Mouse (Mus musculus) kidney, adult 2 months (tissue): ENCODE data around the gene Snapc3. TPM values are rescaled to one million over a fixed set of nuclear protein-coding genes. Genes with fewer than 3 reads are reported as not detected.
"Not testable (repeated sequence)": the region's sequence is repeated elsewhere in the genome, so short reads cannot be mapped to it uniquely, and the experiment has no call there.

Source experiments
- DNase-seq: peaks from one replicate; pipeline ENCODE4 v3.0.0; 2021
- H3K27ac ChIP-seq: fragments of 200-500 bp; 2 replicates; pipeline ENCODE4 v1.5.1; 2012; ENCODE audit warnings: low read depth, low read length, control low read depth, inconsistent platforms; ENCODE audit not compliant: insufficient read depth
- H3K27me3 ChIP-seq: fragments of 200-500 bp; replicated peaks from 2 replicates; pipeline ENCODE4 v1.6.1; 2012; ENCODE audit warnings: mild to moderate bottlenecking, moderate library complexity, low read length, inconsistent platforms; ENCODE audit not compliant: control insufficient read depth, insufficient read depth
- H3K36me3 ChIP-seq: fragments of 200-500 bp; 2 replicates; pipeline ENCODE4 v1.6.1; 2012; ENCODE audit warnings: mild to moderate bottlenecking, moderate library complexity, low read length, inconsistent platforms; ENCODE audit not compliant: control insufficient read depth, insufficient read depth
- H3K4me1 ChIP-seq: fragments of 200-500 bp; 2 replicates; pipeline ENCODE4 v1.6.1; 2011; ENCODE audit warnings: low read length; ENCODE audit not compliant: control insufficient read depth, insufficient read depth
- H3K4me3 ChIP-seq: fragments of 200-500 bp; 2 replicates; pipeline ENCODE4 v1.5.1; 2011; ENCODE audit warnings: mild to moderate bottlenecking, low read depth, low read length, control low read depth; ENCODE audit not compliant: insufficient read depth
- CTCF ChIP-seq: fragments of 200-500 bp; conservative IDR thresholded peaks from 2 replicates; pipeline ENCODE4 v1.5.1; 2011; ENCODE audit warnings: low read depth, mild to moderate bottlenecking, control low read depth, low read length, moderate library complexity, mixed read lengths; ENCODE audit not compliant: insufficient read depth, insufficient read length
- POLR2A ChIP-seq: fragments of 200-500 bp; IDR thresholded peaks from one replicate; pipeline ENCODE4 v1.6.1; 2011; ENCODE audit warnings: low read depth, low read length, control low read depth
- WGBS: fragments of 180-500 bp; shearing (Covaris S2); methylation state at CpG from one replicate; pipeline ENCODE4 v1.1.7; 2018; 5-methylcytosine and 5-hydroxymethylcytosine counted together
- polyA plus RNA-seq: library from polyadenylated mRNA; depleted of rRNA; stranded (reverse); fragments of >200 nt; gene quantifications from 2 replicates; pipeline ENCODE4 v1.2.3, GENCODE M21; 2012

The Snapc3 gene
- polyA plus RNA-seq, 1 experiment, result 8.0 TPM

GRCm38 (mm10) chr4:83493112-83493511 lies 75.6 kb downstream of the Snapc3 start:
- TF ChIP-seq CTCF (no peak), POLR2A (no peak)
- no peak for DNase-seq
- H3K4me3 ChIP-seq, result no peak overlapping the region
- H3K36me3 ChIP-seq, result no peaks in the 10 kb centered on the region
- no peaks in the 10 kb centered on the region for H3K4me1 ChIP-seq
- no peaks in the 10 kb centered on the region for H3K27me3 ChIP-seq
- H3K27ac ChIP-seq, result no peak overlapping the region
- 95% methylated on average over 1 of the region's 1 CpGs for WGBS

- H3K27ac ChIP-seq, result not testable (repeated sequence)
- 85% methylated on average over 5 of the region's 5 CpGs for WGBS
Observed at GRCm38 (mm10) chr4:83497013-83497412, 79.5 kb downstream of the Snapc3 start.

GRCm38 (mm10) chr4:83500154-83501036 lies 82.9 kb downstream of the Snapc3 start:
- TF ChIP-seq POLR2A, result no peak
- TF ChIP-seq CTCF, result no peak
- no peaks in the 10 kb centered on the region for H3K36me3 ChIP-seq
- no peak overlapping the region for H3K4me3 ChIP-seq
- H3K4me1 ChIP-seq, result no peaks in the 10 kb centered on the region
- DNase-seq, result no peak
- WGBS, result 13% methylated on average over 22 of the region's 22 CpGs
- no peak overlapping the region for H3K27ac ChIP-seq
- H3K27me3 ChIP-seq, result no peaks in the 10 kb centered on the region

More at GRCm38 (mm10) chr4:83497013-83497412, 79.5 kb downstream of the Snapc3 start:
- not testable (repeated sequence) for H3K36me3 ChIP-seq, H3K4me3 ChIP-seq, H3K27me3 ChIP-seq, DNase-seq, H3K4me1 ChIP-seq

GRCm38 (mm10) chr4:83501037-83501430 lies 83.5 kb downstream of the Snapc3 start:
- 50% methylated on average over 7 of the region's 7 CpGs for WGBS
- no peaks in the 10 kb centered on the region for H3K27me3 ChIP-seq
- no peak for DNase-seq
- no peak overlapping the region for H3K4me3 ChIP-seq
- H3K36me3 ChIP-seq, result no peaks in the 10 kb centered on the region
- no peak overlapping the region for H3K27ac ChIP-seq
- TF ChIP-seq CTCF (no peak), POLR2A (no peak)
- H3K4me1 ChIP-seq, result no peaks in the 10 kb centered on the region

- H3K27ac ChIP-seq, result no peak overlapping the region
- WGBS, result 37% methylated on average over 2 of the region's 2 CpGs
- no peak overlapping the region for H3K4me3 ChIP-seq
- H3K27me3 ChIP-seq, result no peaks in the 10 kb centered on the region
- no peaks in the 10 kb centered on the region for H3K4me1 ChIP-seq
- no peak for DNase-seq
- TF ChIP-seq POLR2A (no peak), CTCF (no peak)
- H3K36me3 ChIP-seq, result no peaks in the 10 kb centered on the region
Observed at GRCm38 (mm10) chr4:83509600-83509999, 92.1 kb downstream of the Snapc3 start.

GRCm38 (mm10) chr4:83511083-83511482 lies 93.6 kb downstream of the Snapc3 start:
- 74% methylated on average over 8 of the region's 8 CpGs for WGBS
- no peaks in the 10 kb centered on the region for H3K4me1 ChIP-seq

GRCm38 (mm10) chr4:83512217-83512616 lies 94.7 kb downstream of the Snapc3 start:
- DNase-seq, result no peak
- no peak for TF ChIP-seq CTCF
- no peak for TF ChIP-seq POLR2A
- H3K36me3 ChIP-seq, result no peaks in the 10 kb centered on the region
- no peak overlapping the region for H3K4me3 ChIP-seq
- H3K27ac ChIP-seq, result no peak overlapping the region
- H3K27me3 ChIP-seq, result no peaks in the 10 kb centered on the region
- no peaks in the 10 kb centered on the region for H3K4me1 ChIP-seq
- WGBS, result 56% methylated on average over 3 of the region's 3 CpGs

More at GRCm38 (mm10) chr4:83511083-83511482, 93.6 kb downstream of the Snapc3 start:
- Histone ChIP-seq H3K4me3 (no peak overlapping the region), H3K27ac (no peak overlapping the region), H3K27me3 (no peaks in the 10 kb centered on the region), H3K36me3 (no peaks in the 10 kb centered on the region)
- no peak for DNase-seq
- TF ChIP-seq POLR2A (no peak), CTCF (no peak)

GRCm38 (mm10) chr4:83512644-83513043 lies 95.1 kb downstream of the Snapc3 start:
- TF ChIP-seq CTCF (no peak), POLR2A (no peak)
- no peaks in the 10 kb centered on the region for H3K27me3 ChIP-seq
- no peaks in the 10 kb centered on the region for H3K4me1 ChIP-seq
- DNase-seq, result no peak
- no peaks in the 10 kb centered on the region for H3K36me3 ChIP-seq
- no peak overlapping the region for H3K4me3 ChIP-seq
- WGBS, result 51% methylated on average over 2 of the region's 2 CpGs
- H3K27ac ChIP-seq, result no peak overlapping the region
